Mouse (Mus musculus): ENCODE results near the gene Hist1h2ai. TPM values are rescaled to one million over a fixed set of nuclear protein-coding genes. Genes with fewer than 3 reads are reported as not detected.

The Hist1h2ai gene
- total and polyA plus RNA-seq, 3 experiments, result 1.6 to 9.1 (median 3.5) TPM

DNA sequence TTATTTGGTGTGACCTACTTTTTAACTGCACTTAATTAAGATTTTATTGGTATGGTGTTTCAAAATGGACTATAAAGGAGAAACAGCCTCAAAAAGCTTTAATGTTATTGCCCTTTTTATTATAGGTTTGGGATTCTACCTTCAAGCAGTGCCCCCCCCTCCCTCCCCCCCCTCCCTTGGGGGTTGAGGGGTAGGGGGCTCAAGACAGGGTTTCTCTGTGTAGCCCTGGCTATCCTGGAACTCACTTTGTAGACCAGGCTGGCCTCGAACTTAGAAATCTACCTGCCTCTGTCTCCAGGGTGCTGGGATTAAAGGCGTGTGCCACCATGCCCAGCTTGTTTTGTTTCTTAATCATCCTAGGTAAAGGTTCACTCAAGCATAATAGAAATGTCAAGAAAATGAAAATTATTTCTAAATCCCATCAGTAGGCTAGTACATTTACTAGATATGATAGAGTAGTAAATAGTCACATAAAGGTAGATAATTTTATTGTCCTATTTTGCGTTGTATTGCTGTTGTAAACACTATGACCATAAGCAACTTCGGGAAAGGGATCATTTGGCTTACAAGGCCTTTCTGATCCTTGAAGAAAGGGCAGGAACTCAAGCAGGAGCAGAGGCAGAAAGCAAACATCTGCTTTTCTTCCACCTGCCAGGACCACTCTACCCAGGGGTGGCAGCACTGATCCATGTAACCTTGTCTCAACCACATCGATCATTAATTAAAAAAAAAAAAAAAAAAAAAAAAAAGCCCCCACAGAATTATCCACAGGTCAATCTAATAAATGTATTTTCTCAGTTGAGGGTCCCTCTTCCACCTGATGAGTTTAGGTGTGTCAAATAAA is 7.0 kb downstream of the Hist1h2ai start:
- no peak overlapping the region for H3K4me3 ChIP-seq
- H3K27ac ChIP-seq, result no peak overlapping the region
- intact Hi-C loops (cut with DNase I), result no loop called here
- DNase-seq, result no peak
- H3K27me3 ChIP-seq (ENCODE audit: control insufficient read depth, insufficient read depth, low read length), result no peaks in the 10 kb centered on the region
- WGBS, result 56% methylated on average over 5 of the region's 5 CpGs
- no peak overlapping the region for H3K9ac ChIP-seq (ENCODE audit: low read depth, low read length)
- peaks cover under 1% of the 10 kb centered on the region; the same call in 1 of the 2 replicates for H3K36me3 ChIP-seq (ENCODE audit: control insufficient read depth, insufficient read depth, low read length)
- TF ChIP-seq POLR2A (IDR thresholded peaks at IDR 0.05; ENCODE audit: insufficient read depth, low read depth, low read length) (no peak), EP300 (IDR thresholded peaks at IDR 0.05; ENCODE audit: insufficient read depth, low read depth, low read length) (no peak), CTCF (IDR thresholded peaks at IDR 0.05) (no peak)
- peaks cover 2% of the 10 kb centered on the region for H3K4me1 ChIP-seq (ENCODE audit: control insufficient read depth, insufficient read depth, low read length)
- H3K79me2 ChIP-seq (replicated peaks; ENCODE audit: control insufficient read depth, insufficient read depth, low read length), result no peaks in the 10 kb centered on the region

DNA sequence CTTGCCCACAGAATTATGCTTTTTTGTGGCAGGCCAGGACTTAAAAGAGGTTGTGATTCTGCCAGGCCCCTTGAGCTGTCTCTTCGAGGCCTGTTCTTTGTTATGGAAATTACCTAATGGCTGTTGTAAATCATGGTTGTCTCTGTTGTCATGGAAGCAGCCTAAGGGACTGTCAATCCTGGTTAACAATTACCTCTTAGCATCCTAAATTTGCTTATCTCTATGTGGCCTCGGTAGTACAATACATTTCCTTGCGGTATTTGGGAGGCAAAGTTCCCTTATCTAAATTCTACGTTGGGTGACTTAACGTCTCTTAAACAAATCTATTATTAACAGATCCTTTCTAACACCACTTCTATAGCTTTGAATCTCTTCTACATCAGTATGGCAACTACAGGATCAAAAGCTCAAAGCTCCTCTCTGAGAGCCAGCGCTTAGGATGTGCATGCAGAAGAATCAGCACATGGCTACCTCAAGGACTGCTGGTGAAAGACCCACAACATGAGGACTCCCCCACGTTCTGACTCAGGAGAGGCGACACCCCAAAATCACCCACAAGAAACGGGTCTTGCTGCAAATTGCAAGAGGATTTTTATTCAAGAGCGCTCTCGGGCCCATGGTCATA is 11.8 kb downstream of the Hist1h2ai start:
- intact Hi-C loops (cut with DNase I), result no loop called here
- H3K4me3 ChIP-seq, result no peak overlapping the region
- no peaks in the 10 kb centered on the region for H3K79me2 ChIP-seq (replicated peaks; ENCODE audit: control insufficient read depth, insufficient read depth, low read length)
- no peak overlapping the region for H3K27ac ChIP-seq
- H3K9ac ChIP-seq (ENCODE audit: low read depth, low read length), result no peak overlapping the region
- no peaks in the 10 kb centered on the region for H3K27me3 ChIP-seq (ENCODE audit: control insufficient read depth, insufficient read depth, low read length)
- H3K36me3 ChIP-seq (ENCODE audit: control insufficient read depth, insufficient read depth, low read length), result no peaks in the 10 kb centered on the region
- DNase-seq, result no peak
- TF ChIP-seq EP300 (IDR thresholded peaks at IDR 0.05; ENCODE audit: insufficient read depth, low read depth, low read length) (no peak), CTCF (IDR thresholded peaks at IDR 0.05) (no peak), POLR2A (IDR thresholded peaks at IDR 0.05; ENCODE audit: insufficient read depth, low read depth, low read length) (no peak)
- 63% methylated on average over 11 of the region's 11 CpGs for WGBS
- H3K4me1 ChIP-seq (ENCODE audit: control insufficient read depth, insufficient read depth, low read length), result no peaks in the 10 kb centered on the region

DNA sequence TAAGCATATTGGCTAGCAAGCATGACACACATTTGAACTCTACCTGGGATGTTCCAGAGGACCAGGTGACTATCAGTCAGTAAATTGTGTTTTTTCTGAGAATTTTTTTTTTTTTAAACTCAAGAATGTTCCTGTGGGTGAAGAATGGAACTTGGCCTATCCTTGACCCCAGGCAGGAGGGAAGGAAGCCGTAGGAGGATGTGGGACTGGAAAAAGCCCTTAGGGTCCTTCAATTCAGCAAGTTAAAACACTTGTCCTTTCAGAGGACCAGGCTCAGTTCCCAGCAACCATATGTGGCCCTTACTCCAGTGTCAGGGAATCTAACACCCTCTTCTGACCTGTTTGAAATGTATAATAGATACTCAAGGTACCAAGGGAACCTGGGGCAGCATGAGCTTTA is 13.3 kb downstream of the Hist1h2ai start:
- Histone ChIP-seq H3K9ac (ENCODE audit: low read depth, low read length) (no peak overlapping the region), H3K36me3 (ENCODE audit: control insufficient read depth, insufficient read depth, low read length) (no peaks in the 10 kb centered on the region), H3K4me3 (no peak overlapping the region), H3K27me3 (ENCODE audit: control insufficient read depth, insufficient read depth, low read length) (no peaks in the 10 kb centered on the region), H3K79me2 (replicated peaks; ENCODE audit: control insufficient read depth, insufficient read depth, low read length) (no peaks in the 10 kb centered on the region), H3K27ac (no peak overlapping the region), H3K4me1 (ENCODE audit: control insufficient read depth, insufficient read depth, low read length) (peaks cover 2% of the 10 kb centered on the region)
- intact Hi-C loops (cut with DNase I), result no loop called here
- WGBS, result 58% methylated on average over 1 of the region's 1 CpGs
- DNase-seq, result no peak
- TF ChIP-seq EP300 (IDR thresholded peaks at IDR 0.05; ENCODE audit: insufficient read depth, low read depth, low read length) (no peak), POLR2A (IDR thresholded peaks at IDR 0.05; ENCODE audit: insufficient read depth, low read depth, low read length) (no peak), CTCF (IDR thresholded peaks at IDR 0.05) (no peak)

DNA sequence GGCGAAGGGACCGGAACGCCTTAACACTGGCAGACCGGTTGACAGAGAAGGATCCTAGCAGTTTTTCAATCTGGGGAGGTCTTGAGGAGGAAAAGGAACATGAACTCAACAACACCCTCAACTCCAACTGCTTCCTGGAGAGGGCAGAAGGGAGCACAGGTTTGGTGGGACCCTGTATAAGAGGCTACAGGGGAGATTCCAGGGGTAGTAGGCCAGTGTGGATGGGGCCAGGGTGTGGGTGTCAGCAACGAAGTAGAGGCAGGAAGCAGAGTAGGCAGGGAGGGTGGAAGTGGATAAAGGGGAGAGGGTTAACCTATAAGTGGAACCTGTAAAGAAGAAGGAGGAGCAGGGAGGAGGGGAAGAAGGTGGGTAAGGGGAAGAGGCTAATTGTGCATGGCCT is 17.2 kb downstream of the Hist1h2ai start:
- H3K4me1 ChIP-seq (ENCODE audit: control insufficient read depth, insufficient read depth, low read length), result peaks cover 2% of the 10 kb centered on the region
- no peak for DNase-seq
- no peak overlapping the region for H3K9ac ChIP-seq (ENCODE audit: low read depth, low read length)
- no peaks in the 10 kb centered on the region for H3K79me2 ChIP-seq (replicated peaks; ENCODE audit: control insufficient read depth, insufficient read depth, low read length)
- no peak overlapping the region for H3K4me3 ChIP-seq
- H3K27me3 ChIP-seq (ENCODE audit: control insufficient read depth, insufficient read depth, low read length), result no peaks in the 10 kb centered on the region
- no peak for TF ChIP-seq CTCF (IDR thresholded peaks at IDR 0.05)
- TF ChIP-seq EP300 (IDR thresholded peaks at IDR 0.05; ENCODE audit: insufficient read depth, low read depth, low read length), result no peak
- TF ChIP-seq POLR2A (IDR thresholded peaks at IDR 0.05; ENCODE audit: insufficient read depth, low read depth, low read length), result no peak
- no peaks in the 10 kb centered on the region for H3K36me3 ChIP-seq (ENCODE audit: control insufficient read depth, insufficient read depth, low read length)
- intact Hi-C loops (cut with DNase I), result no loop called here
- no peak overlapping the region for H3K27ac ChIP-seq
- 82% methylated on average over 5 of the region's 5 CpGs for WGBS

DNA sequence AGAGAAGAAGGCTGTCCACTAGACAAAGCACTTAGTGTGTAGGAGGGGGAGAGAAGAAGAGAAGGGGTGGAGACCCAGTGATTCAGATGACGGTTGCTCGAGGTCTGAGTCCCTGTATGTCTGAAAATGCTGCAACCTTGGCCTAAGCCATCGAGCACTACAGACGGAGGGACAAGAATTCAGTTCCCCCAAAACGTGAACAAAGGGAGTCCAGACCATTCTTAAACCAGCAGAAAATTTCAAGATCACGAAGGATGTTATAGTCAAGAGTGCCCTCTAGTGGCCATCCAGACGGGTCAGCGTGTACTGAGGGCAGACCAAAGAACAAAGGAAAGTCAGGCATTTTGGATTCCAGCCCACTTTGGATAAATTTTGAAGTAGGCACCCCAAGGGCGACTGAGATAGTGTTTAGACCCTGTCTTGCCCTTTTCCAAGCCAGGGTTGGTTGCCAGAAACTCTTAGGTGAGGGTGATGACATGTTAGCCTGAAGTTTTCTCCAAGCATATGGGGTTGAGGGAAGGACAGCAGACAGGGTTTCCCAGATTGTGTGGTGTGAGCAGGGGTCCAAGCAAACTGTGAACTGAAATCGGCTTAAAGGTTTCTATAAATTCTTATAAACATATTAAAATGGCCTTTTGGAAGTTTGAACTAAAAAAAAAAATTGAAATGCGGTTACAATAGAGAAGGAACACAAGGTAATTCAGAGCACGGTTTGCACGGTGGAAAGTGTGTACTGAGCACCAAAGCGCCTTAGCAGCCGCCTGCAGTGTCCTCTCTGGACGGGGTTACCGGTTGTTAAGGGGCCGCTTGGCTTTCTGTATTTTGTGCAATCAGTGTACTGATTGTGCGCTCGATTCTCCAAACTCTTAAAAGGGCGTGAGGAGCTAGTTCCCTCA is 18.0 kb downstream of the Hist1h2ai start:
- under 1% methylated on average over 21 of the region's 21 CpGs for WGBS
- TF ChIP-seq EP300 (IDR thresholded peaks at IDR 0.05; ENCODE audit: insufficient read depth, low read depth, low read length) (0 out of 2 replicates have a peak, but pooled peaks have one; percentile 70), CTCF (IDR thresholded peaks at IDR 0.05) (peak; percentile 91), POLR2A (IDR thresholded peaks at IDR 0.05; ENCODE audit: insufficient read depth, low read depth, low read length) (no peak)
- Histone ChIP-seq H3K79me2 (replicated peaks; ENCODE audit: control insufficient read depth, insufficient read depth, low read length) (no peaks in the 10 kb centered on the region), H3K27ac (peak overlapping the region; percentile 67), H3K36me3 (ENCODE audit: control insufficient read depth, insufficient read depth, low read length) (no peaks in the 10 kb centered on the region), H3K4me3 (peak overlapping the region; percentile 40), H3K4me1 (ENCODE audit: control insufficient read depth, insufficient read depth, low read length) (peaks cover 2% of the 10 kb centered on the region), H3K27me3 (ENCODE audit: control insufficient read depth, insufficient read depth, low read length) (no peaks in the 10 kb centered on the region), H3K9ac (ENCODE audit: low read depth, low read length) (peak overlapping the region; percentile 37; the same call in 1 of the 2 replicates)
- DNase-seq, result peak; percentile 62 to 70
- intact Hi-C loops (cut with DNase I), result loop anchor here (1.0 to 2.0 kb wide), 3 partner anchors 17 to 23 kb away; partner anchors contain the start of gene Hist1h4k

Measured in heart, adult 2 months (tissue).